Mouse (Mus musculus): ENCODE results near the gene Pmpcb. TPM values are rescaled to one million over a fixed set of nuclear protein-coding genes. Genes with fewer than 3 reads are reported as not detected.
"Not testable (repeated sequence)": the region's sequence is repeated elsewhere in the genome, so short reads cannot be mapped to it uniquely, and the experiment has no call there.

The Pmpcb gene
- 75.4 and 78.2 TPM in 2 replicates for polyA plus RNA-seq (2016; fragmentation: Nextera tagmentation; extraction: Ambion mirVana)

GRCm38 (mm10) chr5:21736956-21737585 lies at the start of gene Pmpcb:
Gene Pmpcb (plus strand): TSS chr5:21737141.
- H3K4me1 ChIP-seq (replicated peaks), result peaks cover 39% of the 10 kb centered on the region
- H3K4me3 ChIP-seq, result peak within 1 kb of the TSS; percentile 81
- no peaks in the 10 kb centered on the region for H3K27me3 ChIP-seq (ENCODE audit: insufficient read depth, poor library complexity, severe bottlenecking)
- peak within 1 kb of the TSS; percentile 96 for H3K27ac ChIP-seq
- under 1% methylated on average over 42 of the region's 42 CpGs for WGBS
- no peaks in the 10 kb centered on the region for H3K9me3 ChIP-seq
- H3K36me3 ChIP-seq, result peaks cover 35% of the 10 kb centered on the region
- peak; percentile 87 for DNase-seq (ENCODE audit: low spot score)

- 91% methylated on average over 5 of the region's 5 CpGs for WGBS
- Histone ChIP-seq H3K27ac (no peak overlapping the region), H3K36me3 (peaks cover 11% of the 10 kb centered on the region; the same call in 1 of the 2 replicates), H3K4me1 (replicated peaks) (no peaks in the 10 kb centered on the region), H3K27me3 (ENCODE audit: insufficient read depth, poor library complexity, severe bottlenecking) (no peaks in the 10 kb centered on the region), H3K4me3 (no peak overlapping the region), H3K9me3 (no peaks in the 10 kb centered on the region)
- DNase-seq (ENCODE audit: low spot score), result no peak
Measured at GRCm38 (mm10) chr5:21692230-21692629, 44.7 kb upstream of the Pmpcb start.

GRCm38 (mm10) chr5:21693372-21693870 lies 43.5 kb upstream of the Pmpcb start:
- Histone ChIP-seq H3K36me3 (peaks cover 11% of the 10 kb centered on the region; the same call in 1 of the 2 replicates), H3K27me3 (ENCODE audit: insufficient read depth, poor library complexity, severe bottlenecking) (no peaks in the 10 kb centered on the region), H3K9me3 (no peaks in the 10 kb centered on the region), H3K4me3 (no peak overlapping the region), H3K27ac (no peak overlapping the region), H3K4me1 (replicated peaks) (no peaks in the 10 kb centered on the region)
- WGBS, result 84% methylated on average over 3 of the region's 3 CpGs
- no peak for DNase-seq (ENCODE audit: low spot score)

GRCm38 (mm10) chr5:21694854-21695490 lies 42.0 kb upstream of the Pmpcb start:
- Histone ChIP-seq H3K4me3 (no peak overlapping the region), H3K9me3 (no peaks in the 10 kb centered on the region), H3K27me3 (ENCODE audit: insufficient read depth, poor library complexity, severe bottlenecking) (no peaks in the 10 kb centered on the region), H3K4me1 (replicated peaks) (peaks cover 3% of the 10 kb centered on the region; the same call in 1 of the 2 replicates), H3K36me3 (no peaks in the 10 kb centered on the region), H3K27ac (no peak overlapping the region)
- 92% methylated on average over 3 of the region's 3 CpGs for WGBS
- no peak for DNase-seq (ENCODE audit: low spot score)

- 91% methylated on average over 3 of the region's 3 CpGs for WGBS
- not testable (repeated sequence) for DNase-seq (ENCODE audit: low spot score); H3K4me3 ChIP-seq
Measured at GRCm38 (mm10) chr5:21699555-21699954, 37.4 kb upstream of the Pmpcb start.

GRCm38 (mm10) chr5:21700272-21700821 lies 36.6 kb upstream of the Pmpcb start:
- no peaks in the 10 kb centered on the region for H3K36me3 ChIP-seq
- 18% methylated on average over 10 of the region's 10 CpGs for WGBS
- peak overlapping the region; percentile 65 for H3K4me3 ChIP-seq
- H3K9me3 ChIP-seq, result no peaks in the 10 kb centered on the region
- peak overlapping the region; percentile 98 for H3K27ac ChIP-seq
- DNase-seq (ENCODE audit: low spot score), result no peak
- peaks cover 9% of the 10 kb centered on the region for H3K4me1 ChIP-seq (replicated peaks)
- no peaks in the 10 kb centered on the region for H3K27me3 ChIP-seq (ENCODE audit: insufficient read depth, poor library complexity, severe bottlenecking)

More at GRCm38 (mm10) chr5:21699555-21699954, 37.4 kb upstream of the Pmpcb start:
- H3K27me3 ChIP-seq (ENCODE audit: insufficient read depth, poor library complexity, severe bottlenecking); H3K4me1 ChIP-seq (replicated peaks); H3K9me3 ChIP-seq; H3K27ac ChIP-seq; H3K36me3 ChIP-seq: not testable (repeated sequence)

- Histone ChIP-seq H3K9me3 (no peaks in the 10 kb centered on the region), H3K36me3 (no peaks in the 10 kb centered on the region), H3K27me3 (ENCODE audit: insufficient read depth, poor library complexity, severe bottlenecking) (no peaks in the 10 kb centered on the region), H3K27ac (peak overlapping the region; percentile 98), H3K4me1 (replicated peaks) (peaks cover 9% of the 10 kb centered on the region), H3K4me3 (peak overlapping the region; percentile 65)
- no peak for DNase-seq (ENCODE audit: low spot score)
- under 1% methylated on average over 22 of the region's 22 CpGs for WGBS
Measured at GRCm38 (mm10) chr5:21700934-21701333, 36.0 kb upstream of the Pmpcb start.

- no peaks in the 10 kb centered on the region for H3K9me3 ChIP-seq
- no peaks in the 10 kb centered on the region for H3K27me3 ChIP-seq (ENCODE audit: insufficient read depth, poor library complexity, severe bottlenecking)
- H3K4me3 ChIP-seq, result peak within 1 kb of the TSS; percentile 65
- peak within 1 kb of the TSS; percentile 98 for H3K27ac ChIP-seq
- peaks cover 9% of the 10 kb centered on the region for H3K4me1 ChIP-seq (replicated peaks)
- no peaks in the 10 kb centered on the region for H3K36me3 ChIP-seq
- DNase-seq (ENCODE audit: low spot score), result peak; percentile 99
- WGBS, result under 1% methylated on average over 59 of the region's 59 CpGs
Measured at GRCm38 (mm10) chr5:21701351-21702008, 35.5 kb upstream of the Pmpcb start, which contains the start of gene Napepld. Gene Napepld (minus strand): TSS chr5:21701396.

- no peaks in the 10 kb centered on the region for H3K36me3 ChIP-seq
- peaks cover 9% of the 10 kb centered on the region for H3K4me1 ChIP-seq (replicated peaks)
- H3K9me3 ChIP-seq, result no peaks in the 10 kb centered on the region
- DNase-seq (ENCODE audit: low spot score), result no peak
- H3K27ac ChIP-seq, result peak overlapping the region; percentile 98
- WGBS, result 59% methylated on average over 2 of the region's 2 CpGs
- no peaks in the 10 kb centered on the region for H3K27me3 ChIP-seq (ENCODE audit: insufficient read depth, poor library complexity, severe bottlenecking)
- H3K4me3 ChIP-seq, result peak overlapping the region; percentile 65
Measured at GRCm38 (mm10) chr5:21702009-21702364, 35.0 kb upstream of the Pmpcb start.

- peaks cover 9% of the 10 kb centered on the region for H3K4me1 ChIP-seq (replicated peaks)
- WGBS, result 85% methylated on average over 6 of the region's 6 CpGs
- H3K27me3 ChIP-seq (ENCODE audit: insufficient read depth, poor library complexity, severe bottlenecking), result no peaks in the 10 kb centered on the region
- H3K4me3 ChIP-seq, result no peak overlapping the region
- H3K36me3 ChIP-seq, result no peaks in the 10 kb centered on the region
- H3K9me3 ChIP-seq, result no peaks in the 10 kb centered on the region
- H3K27ac ChIP-seq, result no peak overlapping the region
- no peak for DNase-seq (ENCODE audit: low spot score)
Measured at GRCm38 (mm10) chr5:21702873-21703475, 34.0 kb upstream of the Pmpcb start.

GRCm38 (mm10) chr5:21703708-21704107 lies 33.2 kb upstream of the Pmpcb start:
- no peak overlapping the region for H3K4me3 ChIP-seq
- no peak for DNase-seq (ENCODE audit: low spot score)
- peaks cover 9% of the 10 kb centered on the region for H3K4me1 ChIP-seq (replicated peaks)
- H3K9me3 ChIP-seq, result no peaks in the 10 kb centered on the region
- H3K36me3 ChIP-seq, result no peaks in the 10 kb centered on the region
- 75% methylated on average over 3 of the region's 3 CpGs for WGBS
- no peaks in the 10 kb centered on the region for H3K27me3 ChIP-seq (ENCODE audit: insufficient read depth, poor library complexity, severe bottlenecking)
- H3K27ac ChIP-seq, result no peak overlapping the region

- Histone ChIP-seq H3K9me3 (no peaks in the 10 kb centered on the region), H3K4me3 (no peak overlapping the region), H3K36me3 (no peaks in the 10 kb centered on the region), H3K27me3 (ENCODE audit: insufficient read depth, poor library complexity, severe bottlenecking) (no peaks in the 10 kb centered on the region), H3K4me1 (replicated peaks) (no peaks in the 10 kb centered on the region), H3K27ac (no peak overlapping the region)
- DNase-seq (ENCODE audit: low spot score), result no peak
- WGBS, result 95% methylated on average over 4 of the region's 4 CpGs
Measured at GRCm38 (mm10) chr5:21706546-21706945, 30.4 kb upstream of the Pmpcb start.

Measured in hindbrain, embryonic 10.5 days (tissue).